Mouse (Mus musculus) midbrain, embryonic 15.5 days (tissue): ENCODE data around the gene Mmachc. TPM values are rescaled to one million over a fixed set of nuclear protein-coding genes. Genes with fewer than 3 reads are reported as not detected.
"Not testable (repeated sequence)": the region's sequence is repeated elsewhere in the genome, so short reads cannot be mapped to it uniquely, and the experiment has no call there.

Experiments
- ATAC-seq: fragments of 200-750 bp; cut with Nextera tagmentation; replicated peaks from 2 replicates; pipeline ENCODE4 v1.8.0; 2017; ENCODE audit warnings: moderate TSS enrichment
- H3K27ac ChIP-seq: fragments of 300-500 bp; sonication (generic); 2 replicates; pipeline ENCODE4 v1.5.1; 2015; ENCODE audit warnings: mild to moderate bottlenecking, inconsistent platforms
- H3K27me3 ChIP-seq: fragments of 300-500 bp; sonication (generic); replicated peaks from 2 replicates; pipeline ENCODE4 v1.6.1; 2015; ENCODE audit warnings: inconsistent platforms
- H3K36me3 ChIP-seq: fragments of 300-500 bp; sonication (generic); replicated peaks from 2 replicates; pipeline ENCODE4 v1.6.1; 2015; ENCODE audit warnings: inconsistent platforms
- H3K4me1 ChIP-seq: fragments of 300-500 bp; sonication (generic); 2 replicates; pipeline ENCODE4 v1.6.1; 2015; ENCODE audit warnings: inconsistent platforms
- H3K4me2 ChIP-seq: fragments of 300-500 bp; sonication (generic); 2 replicates; pipeline ENCODE4 v1.6.1; 2015; ENCODE audit warnings: inconsistent platforms, mild to moderate bottlenecking, moderate library complexity
- H3K4me3 ChIP-seq: fragments of 300-500 bp; sonication (generic); 2 replicates; pipeline ENCODE4 v1.5.1; 2015; ENCODE audit warnings: mild to moderate bottlenecking, inconsistent platforms
- H3K9ac ChIP-seq: fragments of 300-500 bp; sonication (generic); 2 replicates; pipeline ENCODE4 v1.6.1; 2015; ENCODE audit warnings: mild to moderate bottlenecking, inconsistent platforms
- H3K9me3 ChIP-seq: fragments of 300-500 bp; sonication (generic); 2 replicates; pipeline ENCODE4 v1.6.1; 2016; ENCODE audit warnings: inconsistent platforms
- WGBS: fragments of 180-500 bp; shearing (Covaris S2); methylation state at CpG from one replicate; pipeline ENCODE4 v1.1.7; 2015; ENCODE audit warnings: mixed read lengths; 5-methylcytosine and 5-hydroxymethylcytosine counted together
- polyA plus RNA-seq: library from polyadenylated mRNA; unstranded; fragments of >200 nt; fragmentation: Nextera tagmentation; extraction: Ambion mirVana; gene quantifications from 2 replicates; pipeline ENCODE4 v1.2.1, GENCODE M21; 2015

Gene Mmachc
- polyA plus RNA-seq, 1 experiment from 2014 or later = 22.6 TPM

DNA sequence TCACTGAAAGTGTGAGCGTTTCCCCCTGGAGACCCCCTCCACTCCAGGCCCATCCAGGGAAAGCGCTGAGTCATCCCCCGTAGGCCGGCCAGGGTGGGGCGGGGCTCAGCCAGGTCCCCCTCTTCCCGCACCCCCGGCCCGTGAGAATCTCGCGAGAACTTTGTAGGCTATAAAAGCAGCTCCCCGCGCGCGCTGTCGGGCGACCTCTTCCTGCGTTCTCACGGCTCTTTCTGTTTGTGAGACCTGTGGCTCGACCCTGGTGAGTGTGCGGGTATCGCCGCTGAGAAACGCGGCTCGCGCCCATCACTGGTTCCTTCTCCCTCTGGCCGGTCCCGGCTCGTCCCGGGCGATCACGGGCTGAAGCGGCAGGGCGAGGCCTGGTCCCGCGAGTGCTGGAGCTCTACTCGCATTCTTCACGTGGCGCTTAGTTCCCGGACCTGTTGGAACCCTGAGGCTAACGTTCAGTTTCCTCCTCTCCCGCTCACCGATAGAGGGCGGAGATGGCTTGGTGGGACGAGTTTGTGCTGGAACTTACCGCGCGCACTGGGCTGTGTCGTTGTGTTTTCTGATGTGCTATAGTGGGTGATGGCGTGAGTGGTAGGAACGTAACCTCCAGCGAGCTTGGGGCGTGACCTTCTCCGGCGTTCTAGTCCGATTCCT lies 22.7 kb downstream of the Mmachc start, which contains the start of gene Prdx1:
Prdx1 (plus strand) TSS at position 143 of the 660 bp plus-strand sequence.
- H3K4me2 ChIP-seq = peak within 1 kb of the TSS; percentile 84
- peak within 1 kb of the TSS; percentile 91 for H3K4me3 ChIP-seq
- under 1% methylated on average over 56 of the region's 56 CpGs for WGBS
- no peaks in the 10 kb centered on the region for H3K27me3 ChIP-seq
- peaks cover 21% of the 10 kb centered on the region for H3K4me1 ChIP-seq
- no peaks in the 10 kb centered on the region for H3K9me3 ChIP-seq
- ATAC-seq = peak; percentile 96
- H3K36me3 ChIP-seq = no peaks in the 10 kb centered on the region
- peak within 1 kb of the TSS; percentile 64 for H3K9ac ChIP-seq
- H3K27ac ChIP-seq = peak within 1 kb of the TSS; percentile 86

DNA sequence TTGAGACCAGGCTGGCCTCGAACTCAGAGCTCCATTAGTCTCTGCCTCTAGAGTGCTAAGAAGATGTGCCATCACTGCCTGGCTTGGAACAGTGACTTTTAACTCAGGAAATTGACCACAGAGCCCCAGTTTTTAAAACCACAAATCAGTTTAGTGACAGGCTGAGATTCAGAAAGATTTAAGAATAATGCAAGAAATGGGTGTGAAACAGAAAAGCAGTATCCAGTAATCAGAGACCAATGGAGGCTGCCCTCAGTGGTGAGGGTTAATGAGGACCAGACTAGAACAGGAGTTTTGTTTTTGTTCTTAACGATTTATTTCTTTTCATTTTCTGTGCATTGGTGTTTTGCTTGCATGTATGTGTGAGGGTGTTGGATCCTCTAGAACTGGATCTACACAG lies 23.5 kb downstream of the Mmachc start:
- no peak overlapping the region; the same call in 1 of the 2 replicates for H3K9ac ChIP-seq
- peak overlapping the region; percentile 86; the same call in 1 of the 2 replicates for H3K27ac ChIP-seq
- peaks cover 21% of the 10 kb centered on the region for H3K4me1 ChIP-seq

DNA sequence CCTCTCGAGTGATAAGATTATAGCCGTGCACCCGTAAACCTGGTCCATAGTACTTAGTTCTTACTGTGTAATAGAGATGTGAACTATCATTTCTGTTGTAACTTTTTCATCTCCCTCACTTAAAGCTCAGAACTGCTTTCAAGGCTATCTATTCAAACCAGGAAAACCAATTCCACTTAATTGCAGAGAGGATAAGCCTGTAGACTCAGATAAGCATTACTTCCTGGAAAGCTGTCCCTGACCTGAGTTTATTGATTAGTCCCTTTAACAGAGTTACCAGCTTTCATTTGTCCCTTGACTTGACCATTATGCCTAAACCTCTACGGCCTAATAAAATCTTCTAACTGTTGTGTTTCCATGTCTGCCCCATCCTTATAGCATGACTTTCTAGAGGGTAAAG lies 24.2 kb downstream of the Mmachc start:
- no peak overlapping the region for H3K9ac ChIP-seq
- 87% methylated on average over 4 of the region's 4 CpGs for WGBS
- H3K9me3 ChIP-seq = no peaks in the 10 kb centered on the region
- H3K4me3 ChIP-seq = no peak overlapping the region
- H3K4me2 ChIP-seq = no peak overlapping the region
- no peaks in the 10 kb centered on the region for H3K36me3 ChIP-seq
- no peaks in the 10 kb centered on the region for H3K27me3 ChIP-seq
- no peak overlapping the region for H3K27ac ChIP-seq
- H3K4me1 ChIP-seq = peaks cover 21% of the 10 kb centered on the region
- no peak for ATAC-seq

More for the DNA sequence above, 23.5 kb downstream of the Mmachc start:
- Histone ChIP-seq H3K4me2 (peak overlapping the region; percentile 84), H3K27me3 (no peaks in the 10 kb centered on the region), H3K9me3 (no peaks in the 10 kb centered on the region), H3K36me3 (no peaks in the 10 kb centered on the region), H3K4me3 (peak overlapping the region; percentile 91)
- WGBS = 68% methylated on average over 2 of the region's 2 CpGs
- ATAC-seq = no peak

DNA sequence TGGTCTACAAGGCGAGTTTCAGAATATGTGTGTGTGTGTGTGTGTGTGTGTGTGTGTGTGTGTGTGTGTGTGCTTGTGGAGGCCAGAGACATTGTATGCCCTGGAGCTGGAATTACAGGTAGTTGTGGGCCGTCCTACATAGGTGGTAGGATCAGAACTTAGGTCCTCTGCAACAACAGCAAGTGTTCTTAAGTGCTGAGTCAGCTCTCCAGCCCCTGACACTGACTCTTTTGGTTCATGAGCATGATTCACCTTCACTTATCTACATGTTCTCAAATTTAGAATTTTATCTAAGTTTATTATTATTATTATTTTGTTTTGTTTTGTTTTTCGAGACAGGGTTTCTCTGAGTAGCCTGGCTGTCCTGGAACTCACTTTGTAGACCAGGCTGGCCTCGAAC lies 27.7 kb downstream of the Mmachc start:
- not testable (repeated sequence) for H3K4me1 ChIP-seq, H3K9me3 ChIP-seq, H3K36me3 ChIP-seq, H3K4me3 ChIP-seq, H3K4me2 ChIP-seq, H3K27me3 ChIP-seq, H3K27ac ChIP-seq, ATAC-seq, H3K9ac ChIP-seq
- WGBS = 87% methylated on average over 4 of the region's 4 CpGs

DNA sequence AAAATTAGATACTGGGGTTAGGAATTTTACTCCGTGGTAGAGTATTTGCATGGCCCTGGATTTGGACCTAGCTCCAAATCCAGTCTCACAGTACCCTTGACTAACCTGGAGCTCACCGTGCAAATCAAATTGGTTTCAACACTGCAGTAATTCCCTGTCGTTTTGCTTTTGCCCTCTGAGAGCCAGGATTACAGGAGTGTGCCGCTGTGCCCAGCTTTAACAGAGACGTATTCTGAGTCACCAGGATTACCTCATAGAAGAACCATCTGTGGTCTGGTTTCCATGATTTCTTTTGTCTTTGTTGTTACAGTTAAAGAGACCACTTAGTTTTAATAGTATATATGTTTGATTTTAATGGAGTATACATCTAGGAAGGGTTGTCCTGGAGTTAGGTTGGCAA lies 29.1 kb downstream of the Mmachc start:
- no peak overlapping the region for H3K9ac ChIP-seq
- ATAC-seq = no peak
- H3K27me3 ChIP-seq = no peaks in the 10 kb centered on the region
- H3K27ac ChIP-seq = no peak overlapping the region
- WGBS = 65% methylated on average over 5 of the region's 5 CpGs
- H3K4me2 ChIP-seq = no peak overlapping the region
- H3K9me3 ChIP-seq = no peaks in the 10 kb centered on the region
- H3K4me3 ChIP-seq = no peak overlapping the region
- no peaks in the 10 kb centered on the region for H3K36me3 ChIP-seq
- no peaks in the 10 kb centered on the region for H3K4me1 ChIP-seq

DNA sequence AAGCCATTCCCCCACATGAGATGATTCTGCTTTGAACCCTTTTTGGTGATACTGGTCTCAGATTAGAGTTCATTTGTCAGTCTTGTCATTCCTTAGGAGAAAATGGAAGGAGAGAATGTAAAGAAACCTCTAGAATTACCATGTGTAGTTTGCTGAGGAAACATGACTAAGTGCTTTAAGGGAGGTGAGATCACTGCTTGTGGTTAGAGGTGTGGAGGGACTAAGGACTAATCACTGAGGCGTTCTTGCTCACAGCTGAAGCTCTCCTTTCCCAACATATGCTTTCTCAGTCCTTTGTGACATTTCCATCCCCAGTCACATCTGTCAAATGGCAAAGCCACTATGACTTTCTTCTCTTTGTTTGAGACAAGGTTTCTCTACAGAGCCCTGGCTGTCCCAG lies 30.4 kb downstream of the Mmachc start:
- no peaks in the 10 kb centered on the region for H3K27me3 ChIP-seq
- H3K9me3 ChIP-seq = no peaks in the 10 kb centered on the region
- H3K9ac ChIP-seq = no peak overlapping the region
- no peaks in the 10 kb centered on the region for H3K4me1 ChIP-seq
- no peak overlapping the region for H3K27ac ChIP-seq
- H3K36me3 ChIP-seq = no peaks in the 10 kb centered on the region
- H3K4me2 ChIP-seq = no peak overlapping the region
- no peak for ATAC-seq
- 80% methylated on average over 1 of the region's 1 CpGs for WGBS
- no peak overlapping the region for H3K4me3 ChIP-seq

DNA sequence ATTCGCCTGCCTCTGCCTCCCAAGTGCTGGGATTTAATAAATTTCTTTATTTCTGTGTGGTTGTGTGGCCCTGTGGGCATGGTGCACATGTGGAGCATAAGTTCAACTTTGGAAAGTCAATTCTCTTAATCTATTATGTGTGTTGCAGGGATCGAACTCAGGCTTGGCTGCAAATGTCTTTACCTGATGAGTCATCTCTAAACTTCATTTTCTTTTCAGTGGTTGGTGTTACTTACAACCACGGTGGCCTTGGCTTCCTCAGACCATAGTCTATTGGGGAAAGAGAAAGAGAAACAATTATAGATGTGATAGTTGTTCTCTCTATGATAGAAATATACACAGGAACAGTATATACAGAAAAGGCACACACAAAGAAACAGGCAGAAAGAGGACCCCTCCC lies 32.2 kb downstream of the Mmachc start:
- H3K4me1 ChIP-seq = no peaks in the 10 kb centered on the region
- ATAC-seq = no peak
- H3K9ac ChIP-seq = no peak overlapping the region
- H3K36me3 ChIP-seq = no peaks in the 10 kb centered on the region
- no peak overlapping the region for H3K4me2 ChIP-seq
- no peak overlapping the region for H3K4me3 ChIP-seq
- H3K27ac ChIP-seq = no peak overlapping the region
- H3K27me3 ChIP-seq = no peaks in the 10 kb centered on the region
- no peaks in the 10 kb centered on the region for H3K9me3 ChIP-seq
- WGBS = 84% methylated on average over 3 of the region's 3 CpGs

DNA sequence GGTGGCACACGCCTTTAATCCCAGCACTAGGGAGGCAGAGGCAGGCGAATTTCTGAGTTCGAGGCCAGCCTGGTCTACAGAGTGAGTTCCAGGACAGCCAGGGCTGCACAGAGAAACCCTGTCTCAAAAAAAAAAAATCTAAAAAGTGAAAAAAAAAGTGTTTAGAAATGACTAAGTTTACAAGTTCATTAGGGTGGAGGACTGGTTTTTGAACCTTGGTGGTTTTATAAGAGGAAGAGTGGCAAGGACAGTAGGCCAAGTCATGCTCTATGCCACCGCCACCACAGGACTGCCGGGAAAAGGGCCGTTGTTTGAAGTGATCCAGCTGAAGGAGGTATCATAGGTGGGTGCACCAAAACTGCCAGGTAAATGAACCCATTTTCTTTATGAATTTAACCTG lies 33.4 kb downstream of the Mmachc start:
- H3K36me3 ChIP-seq, H3K9ac ChIP-seq, H3K4me3 ChIP-seq, H3K4me2 ChIP-seq, H3K4me1 ChIP-seq, H3K27ac ChIP-seq, H3K9me3 ChIP-seq, ATAC-seq, H3K27me3 ChIP-seq: not testable (repeated sequence)
- 94% methylated on average over 6 of the region's 6 CpGs for WGBS

DNA sequence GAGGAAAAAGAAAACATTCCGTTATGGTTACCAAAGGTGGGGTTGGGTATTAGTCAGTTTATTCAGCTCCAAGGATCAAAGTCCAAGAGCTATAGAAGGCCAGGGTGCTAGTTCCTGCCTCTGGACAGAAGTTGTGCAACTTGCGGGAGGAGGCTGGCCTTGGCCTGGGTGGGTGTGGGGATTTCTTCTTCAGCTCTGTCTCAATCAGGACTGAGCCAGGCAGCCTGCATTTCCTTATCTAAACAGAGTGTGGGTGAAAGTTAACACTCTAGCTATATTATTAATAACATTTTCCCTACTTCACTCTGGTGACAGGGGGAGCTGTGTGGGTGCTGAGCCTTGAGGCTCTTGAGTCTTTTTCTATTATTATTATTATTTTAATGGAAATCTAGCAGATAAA lies 35.4 kb downstream of the Mmachc start:
- Histone ChIP-seq H3K4me2 (no peak overlapping the region), H3K4me3 (no peak overlapping the region), H3K36me3 (no peaks in the 10 kb centered on the region), H3K4me1 (no peaks in the 10 kb centered on the region), H3K27ac (no peak overlapping the region), H3K9ac (no peak overlapping the region), H3K9me3 (no peaks in the 10 kb centered on the region), H3K27me3 (no peaks in the 10 kb centered on the region)
- ATAC-seq = no peak
- 70% methylated on average over 2 of the region's 2 CpGs for WGBS

DNA sequence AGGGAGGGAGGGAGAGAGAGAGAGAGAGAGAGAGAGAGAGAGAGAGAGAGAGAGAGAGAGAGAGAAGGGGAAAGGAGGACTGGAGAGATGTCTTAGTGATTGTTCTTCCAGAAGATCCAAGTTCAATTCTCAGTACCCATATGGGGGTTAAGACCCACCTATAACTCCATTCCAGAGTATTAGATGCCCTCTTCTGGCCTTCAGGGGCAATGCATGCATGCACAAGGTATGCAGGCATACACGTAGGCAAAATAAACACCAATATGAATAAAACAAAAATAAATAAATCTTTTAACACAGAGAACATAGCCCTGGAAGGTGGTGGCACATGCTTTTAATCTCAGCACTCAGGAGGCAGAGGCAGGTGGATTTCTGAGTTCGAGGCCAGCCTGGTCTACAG lies 38.9 kb downstream of the Mmachc start:
- Histone ChIP-seq H3K9ac (no peak overlapping the region), H3K9me3 (no peaks in the 10 kb centered on the region), H3K4me1 (no peaks in the 10 kb centered on the region), H3K27ac (no peak overlapping the region), H3K4me2 (no peak overlapping the region), H3K27me3 (no peaks in the 10 kb centered on the region), H3K4me3 (no peak overlapping the region), H3K36me3 (no peaks in the 10 kb centered on the region)
- no peak for ATAC-seq
- WGBS = 63% methylated on average over 2 of the region's 2 CpGs

DNA sequence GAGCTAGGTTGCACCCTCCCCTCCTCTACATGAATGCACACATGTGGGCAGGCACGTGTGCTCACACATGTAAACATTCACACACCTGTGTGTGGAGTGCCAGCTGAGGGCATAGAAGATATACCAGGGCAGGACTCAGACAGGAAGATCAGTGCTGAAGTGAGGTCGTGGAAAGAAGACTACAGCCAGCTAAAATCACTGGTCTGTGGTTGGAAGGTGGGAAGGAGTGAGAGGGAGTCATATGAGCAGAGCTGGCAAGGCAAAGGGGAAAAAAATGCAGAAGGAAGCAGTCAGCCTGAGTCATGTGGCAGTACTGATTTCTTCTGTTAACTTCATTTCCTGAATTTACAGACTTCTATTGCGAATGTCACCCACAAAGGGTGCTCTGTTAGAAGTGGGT lies 40.1 kb downstream of the Mmachc start:
- Histone ChIP-seq H3K36me3 (no peaks in the 10 kb centered on the region), H3K4me2 (no peak overlapping the region), H3K27me3 (no peaks in the 10 kb centered on the region), H3K4me1 (no peaks in the 10 kb centered on the region), H3K27ac (no peak overlapping the region), H3K4me3 (no peak overlapping the region), H3K9me3 (no peaks in the 10 kb centered on the region), H3K9ac (no peak overlapping the region)
- 75% methylated on average over 3 of the region's 3 CpGs for WGBS
- ATAC-seq = no peak

DNA sequence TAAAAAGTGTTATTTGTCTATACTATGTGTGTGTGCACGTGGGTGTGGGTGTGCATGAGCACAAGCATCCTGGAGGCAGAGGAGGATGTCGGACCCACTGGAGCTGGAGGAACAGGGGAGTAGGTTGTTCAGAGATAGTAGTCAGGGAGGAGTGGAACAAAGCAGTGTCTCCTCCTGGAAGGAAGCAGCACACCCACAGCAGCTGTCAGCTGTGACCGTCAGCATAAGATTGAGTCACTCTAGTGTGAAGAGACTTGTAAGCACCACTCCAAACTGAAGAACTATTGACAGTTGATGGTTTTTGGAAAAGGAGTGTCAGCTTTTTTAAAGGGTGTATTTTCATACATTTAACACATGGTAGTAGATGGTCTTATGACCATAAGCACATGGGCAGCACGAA lies 41.6 kb downstream of the Mmachc start:
- no peak for ATAC-seq
- Histone ChIP-seq H3K36me3 (no peaks in the 10 kb centered on the region), H3K9ac (no peak overlapping the region), H3K27ac (no peak overlapping the region), H3K4me2 (no peak overlapping the region), H3K27me3 (no peaks in the 10 kb centered on the region), H3K4me1 (no peaks in the 10 kb centered on the region), H3K4me3 (no peak overlapping the region), H3K9me3 (no peaks in the 10 kb centered on the region)
- 65% methylated on average over 4 of the region's 4 CpGs for WGBS

DNA sequence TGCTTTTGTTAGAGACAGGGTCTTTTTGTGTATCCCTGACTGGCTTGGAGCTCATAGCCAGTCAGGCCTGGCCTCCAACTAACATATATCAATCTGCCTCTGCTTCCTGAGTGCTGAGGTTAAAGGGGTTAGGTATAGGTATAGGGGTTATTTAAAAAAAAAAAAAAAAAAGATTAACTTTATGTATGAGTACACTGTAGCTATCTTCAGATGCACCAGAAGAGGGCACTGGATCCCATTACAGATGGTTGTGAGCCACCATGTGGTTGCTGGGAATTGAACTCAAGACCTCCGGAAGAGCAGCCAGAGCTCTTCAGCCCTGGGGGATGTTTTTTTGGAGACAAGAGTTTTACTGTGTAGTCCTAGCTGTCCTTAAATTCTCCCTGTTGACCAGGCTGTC lies 46.2 kb downstream of the Mmachc start:
- no peaks in the 10 kb centered on the region for H3K36me3 ChIP-seq
- no peak overlapping the region for H3K27ac ChIP-seq
- H3K9ac ChIP-seq = no peak overlapping the region
- H3K27me3 ChIP-seq = no peaks in the 10 kb centered on the region
- no peak for ATAC-seq
- no peaks in the 10 kb centered on the region for H3K9me3 ChIP-seq
- H3K4me1 ChIP-seq = no peaks in the 10 kb centered on the region
- no peak overlapping the region for H3K4me3 ChIP-seq
- no peak overlapping the region for H3K4me2 ChIP-seq
- 95% methylated on average over 1 of the region's 1 CpGs for WGBS
